Mouse (Mus musculus) CH12.LX (cell line): ENCODE measurements around the gene Jagn1. TPM values are rescaled to one million over a fixed set of nuclear protein-coding genes. Genes with fewer than 3 reads are reported as not detected.

Source experiments
- DNase-seq: peaks from one replicate; pipeline ENCODE4 v3.0.0-alpha.2; 2013; ENCODE audit errors: extremely low read depth
- H3K27ac ChIP-seq: 2 replicates; pipeline ENCODE4 v1.5.1; 2012; ENCODE audit warnings: low read depth, mild to moderate bottlenecking, control low read depth, moderate library complexity; ENCODE audit not compliant: insufficient read depth
- H3K27me3 ChIP-seq: replicated peaks from 2 replicates; pipeline ENCODE3; 2012; ENCODE audit warnings: inconsistent platforms
- H3K36me3 ChIP-seq, 2 experiments: replicated peaks in 1 of 2; 2 replicates each; pipeline versions ENCODE3 to v1.6.1; 2012; ENCODE audit warnings: inconsistent platforms in 1 of 2, low read length in 1 of 2, mild to moderate bottlenecking in 1 of 2, mixed read lengths in 1 of 2, moderate library complexity in 1 of 2; ENCODE audit not compliant: control insufficient read depth in 1 of 2, insufficient read depth in 1 of 2
- H3K4me1 ChIP-seq, 2 experiments: 2 replicates each; pipeline ENCODE4 v1.6.1; 2012; ENCODE audit warnings: inconsistent platforms in 1 of 2, moderate library complexity in 1 of 2; ENCODE audit not compliant: insufficient read depth in 2 of 2, control insufficient read depth in 1 of 2
- H3K4me2 ChIP-seq: 2 replicates; pipeline ENCODE4 v1.6.1; 2012; ENCODE audit warnings: low read depth, mild to moderate bottlenecking, control low read depth; ENCODE audit not compliant: poor library complexity, insufficient read depth, severe bottlenecking
- H3K4me3 ChIP-seq, 3 experiments: fragments of 150-350 bp in 1 of 3; sonication (generic) in 1 of 3; replicated peaks in 1 of 3; 2 replicates each; pipeline versions ENCODE3 to v1.5.1; 2011 to 2012; ENCODE audit warnings: low read depth in 2 of 3, low read length in 2 of 3, mild to moderate bottlenecking in 2 of 3, moderate library complexity in 2 of 3, control low read depth in 1 of 3, improper control_type of control experiment in 1 of 3, inconsistent platforms in 1 of 3, mixed read lengths in 1 of 3; ENCODE audit not compliant: poor library complexity in 1 of 3
- H3K79me2 ChIP-seq: replicated peaks from 2 replicates; pipeline ENCODE4 v1.6.1; 2012; ENCODE audit warnings: mild to moderate bottlenecking, moderate library complexity; ENCODE audit not compliant: control insufficient read depth, poor library complexity, insufficient read depth, severe bottlenecking; ENCODE audit errors: extremely low read depth
- H3K9ac ChIP-seq: 2 replicates; pipeline ENCODE4 v1.6.1; 2012; ENCODE audit warnings: low read depth, mild to moderate bottlenecking, control low read depth, moderate library complexity; ENCODE audit not compliant: insufficient read depth
- H3K9me3 ChIP-seq: replicated peaks from 2 replicates; pipeline ENCODE3; 2012; ENCODE audit warnings: low read length, inconsistent platforms, mixed read lengths
- BHLHE40 ChIP-seq: IDR thresholded peaks from 2 replicates; pipeline ENCODE4 v1.6.1; 2011; ENCODE audit warnings: mild to moderate bottlenecking, low read depth, low read length, improper control_type of control experiment
- CHD1 ChIP-seq: IDR thresholded peaks from 2 replicates; pipeline ENCODE4 v1.6.1; 2012; ENCODE audit warnings: low read depth, low read length, improper control_type of control experiment, inconsistent platforms
- CHD2 ChIP-seq: IDR thresholded peaks from 2 replicates; pipeline ENCODE4 v1.6.1; 2011; ENCODE audit warnings: low read length, improper control_type of control experiment
- CTCF ChIP-seq, 2 experiments: IDR thresholded peaks in 1 of 2; conservative IDR thresholded peaks in 1 of 2; 2 replicates each; pipeline ENCODE4 v1.5.1; 2011 to 2012; ENCODE audit warnings: low read depth in 2 of 2, low read length in 2 of 2, improper control_type of control experiment in 1 of 2, inconsistent platforms in 1 of 2, mild to moderate bottlenecking in 1 of 2, moderate library complexity in 1 of 2
- ELF1 ChIP-seq: IDR thresholded peaks from 2 replicates; pipeline ENCODE4 v1.6.1; 2014; ENCODE audit warnings: low read depth, mild to moderate bottlenecking, inconsistent platforms, low read length, improper control_type of control experiment
- ETS1 ChIP-seq: conservative IDR thresholded peaks from 2 replicates; pipeline ENCODE4 v1.6.1; 2012; ENCODE audit warnings: low read depth, mild to moderate bottlenecking, inconsistent platforms, low read length, improper control_type of control experiment, moderate library complexity
- HCFC1 ChIP-seq: IDR thresholded peaks from 2 replicates; pipeline ENCODE4 v1.6.1; 2012; ENCODE audit warnings: low read depth, mild to moderate bottlenecking, inconsistent platforms, low read length, improper control_type of control experiment
- IRF4 ChIP-seq: IDR thresholded peaks from 2 replicates; pipeline ENCODE4 v1.6.1; 2014; ENCODE audit warnings: low read depth, mild to moderate bottlenecking, inconsistent platforms, low read length, improper control_type of control experiment
- JUND ChIP-seq: conservative IDR thresholded peaks from 2 replicates; pipeline ENCODE4 v1.6.1; 2011; ENCODE audit warnings: low read depth, low read length, improper control_type of control experiment
- MEF2A ChIP-seq: IDR thresholded peaks from 2 replicates; pipeline ENCODE4 v1.6.1; 2014; ENCODE audit warnings: low read depth, mild to moderate bottlenecking, inconsistent platforms, low read length, improper control_type of control experiment, borderline replicate concordance
- MXI1 ChIP-seq: IDR thresholded peaks from 2 replicates; pipeline ENCODE4 v1.6.1; 2011; ENCODE audit warnings: mild to moderate bottlenecking, low read depth, low read length, improper control_type of control experiment
- NELFE ChIP-seq: IDR thresholded peaks from 2 replicates; pipeline ENCODE4 v1.6.1; 2011; ENCODE audit warnings: low read depth, low read length, improper control_type of control experiment
- PAX5 ChIP-seq: IDR thresholded peaks from 2 replicates; pipeline ENCODE4 v1.6.1; 2012; ENCODE audit warnings: low read length, inconsistent platforms, mixed read lengths
- POLR2A ChIP-seq: IDR thresholded peaks from 2 replicates; pipeline ENCODE4 v1.6.1; 2011; ENCODE audit warnings: low read depth, mild to moderate bottlenecking, improper control_type of control experiment, low read length
- POLR2AphosphoS2 ChIP-seq: IDR thresholded peaks from 2 replicates; pipeline ENCODE4 v1.6.1; 2011; ENCODE audit warnings: low read depth, low read length, improper control_type of control experiment
- RCOR1 ChIP-seq: conservative IDR thresholded peaks from 2 replicates; pipeline ENCODE4 v1.6.1; 2012; ENCODE audit warnings: low read depth, mild to moderate bottlenecking, inconsistent platforms, low read length, improper control_type of control experiment
- SMC3 ChIP-seq: IDR thresholded peaks from 2 replicates; pipeline ENCODE4 v1.6.1; 2011; ENCODE audit warnings: low read depth, low read length, improper control_type of control experiment
- TCF12 ChIP-seq: IDR thresholded peaks from 2 replicates; pipeline ENCODE4 v1.6.1; 2014; ENCODE audit warnings: low read depth, mild to moderate bottlenecking, inconsistent platforms, low read length, improper control_type of control experiment
- ZC3H11A ChIP-seq: IDR thresholded peaks from 2 replicates; pipeline ENCODE4 v1.6.1; 2012; ENCODE audit warnings: low read depth, mild to moderate bottlenecking, inconsistent platforms, low read length, improper control_type of control experiment
- ZKSCAN1 ChIP-seq: IDR thresholded peaks from 2 replicates; pipeline ENCODE4 v1.6.1; 2012; ENCODE audit warnings: low read depth, inconsistent platforms, low read length, improper control_type of control experiment, borderline replicate concordance
- ZMIZ1 ChIP-seq: IDR thresholded peaks from 2 replicates; pipeline ENCODE4 v1.6.1; 2012; ENCODE audit warnings: low read depth, mild to moderate bottlenecking, inconsistent platforms, low read length, improper control_type of control experiment
- ZNF384 ChIP-seq: IDR thresholded peaks from 2 replicates; pipeline ENCODE4 v1.6.1; 2012; ENCODE audit warnings: low read depth, low read length, improper control_type of control experiment, inconsistent platforms
- dilution Hi-C: fragments of 300-500 bp; cut with MboI; formaldehyde crosslinking; loops from 2 replicates; pipeline ENCODE4 v1.14.3; 2020; ENCODE audit warnings: low sequenced_read_pairs; ENCODE audit not compliant: extremely low pct_unique_long_range_greater_than_20kb, extremely low pct_ligation_motif_present
- in situ Hi-C: fragments of 300-500 bp; cut with MboI; formaldehyde crosslinking; loops from 3 replicates; pipeline ENCODE4 v1.14.3; 2019; ENCODE audit warnings: low sequenced_read_pairs, low pct_ligation_motif_present, low pct_unique_long_range_greater_than_20kb, mixed read lengths
- polyA plus RNA-seq: library from polyadenylated mRNA; unstranded; fragments of >175 nt; gene quantifications from 2 replicates; pipeline ENCODE4 v1.2.1, GENCODE M21; 2012; ENCODE audit warnings: low read depth; ENCODE audit not compliant: insufficient read length
- total RNA-seq, 2 experiments: library from RNA; depleted of rRNA; stranded (reverse); fragments of 300-350 nt in 1 of 2; fragments of >200 nt in 1 of 2; gene quantifications; 2 replicates each; pipeline ENCODE4 v1.2.3; 2012 to 2014

Jagn1 gene
- total and polyA plus RNA-seq, 3 experiments, result 69.2 to 106 (median 88.3) TPM

DNA sequence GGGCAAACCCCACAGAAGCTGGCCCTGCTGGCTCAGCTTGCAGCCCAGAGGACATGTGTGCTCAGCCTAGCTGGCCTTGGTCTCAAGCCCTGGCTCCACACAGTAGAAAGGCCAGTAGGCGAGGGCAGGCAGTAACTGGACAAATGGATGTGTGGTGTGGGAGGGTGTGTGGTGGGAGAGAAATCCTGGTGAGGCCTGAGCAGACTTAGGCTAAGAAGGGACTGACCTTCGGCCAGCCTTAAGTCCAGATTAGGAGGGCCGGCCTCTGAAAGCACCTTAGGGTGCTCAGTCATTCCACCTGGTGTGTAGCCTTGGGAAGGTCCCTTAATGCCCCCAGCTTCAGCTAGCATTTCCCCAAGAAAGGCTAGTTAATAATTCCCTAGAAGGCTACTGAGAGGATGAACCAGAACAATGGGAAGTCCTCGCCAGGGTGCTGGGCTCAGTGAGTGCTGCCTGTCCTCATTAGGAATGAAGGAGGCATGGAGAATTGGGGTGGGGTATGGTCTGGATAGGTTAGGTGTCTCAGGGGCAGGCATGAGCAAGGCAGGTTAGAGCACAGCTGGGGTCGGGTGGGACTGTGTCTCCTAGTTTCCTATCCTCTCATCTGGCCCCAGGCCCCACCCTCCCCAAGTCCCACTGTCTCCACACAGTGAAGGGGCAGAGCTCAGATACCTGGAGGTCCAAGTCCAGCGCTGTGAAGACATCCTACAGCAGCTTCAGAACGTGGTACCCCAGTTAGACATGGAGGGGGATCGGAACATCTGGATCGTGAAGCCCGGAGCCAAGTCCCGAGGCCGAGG is 37.5 kb upstream of the Jagn1 start:
- Histone ChIP-seq H3K79me2 (no peaks in the 10 kb centered on the region), H3K9ac (no peak overlapping the region), H3K36me3 (peaks cover 76 to 95% of the 10 kb centered on the region in 2 experiments), H3K4me3 (no peak overlapping the region), H3K4me1 (peaks cover 4 to 12% of the 10 kb centered on the region in 2 experiments; a peak in 3 of 4 replicates), H3K9me3 (no peaks in the 10 kb centered on the region), H3K27me3 (no peaks in the 10 kb centered on the region), H3K4me2 (no peak overlapping the region), H3K27ac (no peak overlapping the region)
- TF ChIP-seq ELF1, result no peak
- TF ChIP-seq ZMIZ1, result no peak
- TF ChIP-seq ZNF384, result no peak
- no peak for TF ChIP-seq SMC3
- TF ChIP-seq CTCF (conservative IDR thresholded peaks at IDR 0.05 in 1 of 2, IDR thresholded peaks at IDR 0.05 in 1 of 2; ENCODE audit: low read depth in 2 of 2, low read length in 2 of 2), result no peak
- no peak for TF ChIP-seq MEF2A
- in situ Hi-C loops (no loop called here), dilution Hi-C loops (no loop called here)
- DNase-seq, result no peak

DNA sequence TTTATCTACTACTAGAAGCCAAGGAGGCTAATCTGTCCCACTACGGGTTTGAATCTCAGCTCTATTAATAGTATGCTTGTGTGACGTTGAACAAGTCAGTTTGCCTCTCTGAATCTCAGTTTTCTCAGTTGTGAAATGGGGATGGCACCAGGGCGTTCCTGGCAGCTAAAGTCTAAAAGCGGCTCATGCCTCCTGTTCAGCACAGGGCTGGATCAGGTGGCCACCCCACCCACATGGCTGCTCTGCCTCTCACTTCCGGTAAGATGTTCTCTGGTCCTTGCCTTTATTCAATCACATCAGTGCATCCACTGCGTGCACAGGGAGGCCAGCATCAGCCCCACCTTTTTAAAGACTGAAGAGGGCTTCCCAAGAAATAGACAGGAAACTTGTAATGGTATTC is 36.9 kb upstream of the Jagn1 start:
- no peak for DNase-seq
- no peak for TF ChIP-seq RCOR1
- TF ChIP-seq ZC3H11A, result no peak
- no peak for TF ChIP-seq CTCF (conservative IDR thresholded peaks at IDR 0.05 in 1 of 2, IDR thresholded peaks at IDR 0.05 in 1 of 2; ENCODE audit: low read depth in 2 of 2, low read length in 2 of 2)
- TF ChIP-seq POLR2A, result no peak
- no peak for TF ChIP-seq IRF4
- no peak for TF ChIP-seq CHD2
- no peak for TF ChIP-seq TCF12
- no peak for TF ChIP-seq BHLHE40
- no peak for TF ChIP-seq POLR2AphosphoS2
- no peak for TF ChIP-seq JUND
- TF ChIP-seq ETS1, result no peak
- no peak for TF ChIP-seq ZMIZ1
- TF ChIP-seq MEF2A, result no peak
- TF ChIP-seq MXI1, result no peak
- no peak for TF ChIP-seq HCFC1
- no peak for TF ChIP-seq NELFE
- TF ChIP-seq CHD1, result no peak
- no peak for TF ChIP-seq ZKSCAN1
- no peak for TF ChIP-seq SMC3
- TF ChIP-seq PAX5, result no peak
- no peak overlapping the region for H3K27ac ChIP-seq
- H3K27me3 ChIP-seq, result no peaks in the 10 kb centered on the region
- no peak overlapping the region for H3K9ac ChIP-seq
- dilution Hi-C loops (no loop called here), in situ Hi-C loops (no loop called here)
- no peak overlapping the region for H3K4me2 ChIP-seq
- H3K4me3 ChIP-seq, result no peak overlapping the region
- H3K4me1 ChIP-seq, result peaks cover 4 to 12% of the 10 kb centered on the region in 2 experiments; a peak in 3 of 4 replicates
- no peaks in the 10 kb centered on the region for H3K79me2 ChIP-seq
- no peaks in the 10 kb centered on the region for H3K9me3 ChIP-seq
- H3K36me3 ChIP-seq, result peaks cover 70 to 94% of the 10 kb centered on the region in 2 experiments
